Mouse (Mus musculus): ENCODE data around the gene Dip2c.

Dip2c gene

GRCm38 (mm10) chr13:9430724-9431123 is 154.4 kb downstream of the Dip2c start:
- no peak for TF ChIP-seq GATA4 (IDR thresholded peaks at IDR 0.05; ENCODE audit: insufficient replicate concordance, low read length)

GRCm38 (mm10) chr13:9431441-9431840 is 155.1 kb downstream of the Dip2c start:
- TF ChIP-seq GATA4 (IDR thresholded peaks at IDR 0.05; ENCODE audit: insufficient replicate concordance, low read length): no peak

GRCm38 (mm10) chr13:9443066-9443465 is 166.7 kb downstream of the Dip2c start:
- TF ChIP-seq GATA4 (IDR thresholded peaks at IDR 0.05; ENCODE audit: insufficient replicate concordance, low read length): no peak

- TF ChIP-seq GATA4 (IDR thresholded peaks at IDR 0.05; ENCODE audit: insufficient replicate concordance, low read length): no peak
Observed at GRCm38 (mm10) chr13:9445533-9446294, 169.4 kb downstream of the Dip2c start.

GRCm38 (mm10) chr13:9446448-9447115 is 170.3 kb downstream of the Dip2c start:
- TF ChIP-seq GATA4 (IDR thresholded peaks at IDR 0.05; ENCODE audit: insufficient replicate concordance, low read length): no peak

GRCm38 (mm10) chr13:9450276-9450675 is 173.9 kb downstream of the Dip2c start:
- TF ChIP-seq GATA4 (IDR thresholded peaks at IDR 0.05; ENCODE audit: insufficient replicate concordance, low read length): no peak

- no peak for TF ChIP-seq GATA4 (IDR thresholded peaks at IDR 0.05; ENCODE audit: insufficient replicate concordance, low read length)
Observed at GRCm38 (mm10) chr13:9451952-9452351, 175.6 kb downstream of the Dip2c start.

GRCm38 (mm10) chr13:9454426-9455177 is 178.3 kb downstream of the Dip2c start:
- no peak for TF ChIP-seq GATA4 (IDR thresholded peaks at IDR 0.05; ENCODE audit: insufficient replicate concordance, low read length)

- TF ChIP-seq GATA4 (IDR thresholded peaks at IDR 0.05; ENCODE audit: insufficient replicate concordance, low read length): no peak
Observed at GRCm38 (mm10) chr13:9455979-9456378, 179.7 kb downstream of the Dip2c start.

GRCm38 (mm10) chr13:9457420-9458308 is 181.3 kb downstream of the Dip2c start:
- TF ChIP-seq GATA4 (IDR thresholded peaks at IDR 0.05; ENCODE audit: insufficient replicate concordance, low read length): no peak

- no peak for TF ChIP-seq GATA4 (IDR thresholded peaks at IDR 0.05; ENCODE audit: insufficient replicate concordance, low read length)
Observed at GRCm38 (mm10) chr13:9464457-9464856, 188.1 kb downstream of the Dip2c start.

GRCm38 (mm10) chr13:9467216-9467615 is 190.9 kb downstream of the Dip2c start:
- TF ChIP-seq GATA4 (IDR thresholded peaks at IDR 0.05; ENCODE audit: insufficient replicate concordance, low read length): no peak

GRCm38 (mm10) chr13:9473383-9473782 is 197.1 kb downstream of the Dip2c start:
- TF ChIP-seq GATA4 (IDR thresholded peaks at IDR 0.05; ENCODE audit: insufficient replicate concordance, low read length): no peak

GRCm38 (mm10) chr13:9481722-9482121 is 205.4 kb downstream of the Dip2c start:
- TF ChIP-seq GATA4 (IDR thresholded peaks at IDR 0.05; ENCODE audit: insufficient replicate concordance, low read length): no peak

- no peak for TF ChIP-seq GATA4 (IDR thresholded peaks at IDR 0.05; ENCODE audit: insufficient replicate concordance, low read length)
Observed at GRCm38 (mm10) chr13:9489696-9490095, 213.4 kb downstream of the Dip2c start.

Measured in liver, adult (tissue).